Mouse (Mus musculus) myocyte (in vitro differentiated cells): ENCODE measurements around the gene Mafk. TPM values are rescaled to one million over a fixed set of nuclear protein-coding genes. Genes with fewer than 3 reads are reported as not detected.

Experiments used
- H3K27me3 ChIP-seq: one replicate; pipeline ENCODE4 v1.6.1; 2011; ENCODE audit not compliant: control insufficient read depth, insufficient read depth, insufficient read length
- H3K36me3 ChIP-seq: one replicate; pipeline ENCODE4 v1.6.1; 2011; ENCODE audit not compliant: control insufficient read depth, insufficient read depth
- H3K4me2 ChIP-seq: one replicate; pipeline ENCODE4 v1.6.1; 2011; ENCODE audit warnings: low read depth, control low read depth
- H3K4me3 ChIP-seq: one replicate; pipeline ENCODE4 v1.5.1; 2011; ENCODE audit warnings: mild to moderate bottlenecking, control low read depth, moderate library complexity
- H3K79me2 ChIP-seq: one replicate; pipeline ENCODE4 v1.6.1; 2011; ENCODE audit not compliant: control insufficient read depth, insufficient read depth
- H3ac ChIP-seq: one replicate; pipeline ENCODE4 v1.6.1; 2011; ENCODE audit not compliant: control insufficient read depth, insufficient read length
- CEBPB ChIP-seq: IDR thresholded peaks from 2 replicates; pipeline ENCODE4 v1.6.1; 2011; ENCODE audit warnings: mild to moderate bottlenecking, moderate library complexity; ENCODE audit not compliant: poor library complexity, insufficient read depth, severe bottlenecking
- E2F4 ChIP-seq: IDR thresholded peaks from one replicate; pipeline ENCODE4 v1.6.1; 2011; ENCODE audit warnings: mild to moderate bottlenecking, control low read depth, moderate library complexity; ENCODE audit not compliant: insufficient read depth
- MAX ChIP-seq: IDR thresholded peaks from one replicate; pipeline ENCODE4 v1.6.1; 2011; ENCODE audit warnings: low read depth, mild to moderate bottlenecking, control low read depth
- MYOD1 ChIP-seq, 3 experiments: IDR thresholded peaks; one replicate each; pipeline ENCODE4 v1.6.1; 2011; ENCODE audit warnings: control low read depth in 2 of 3, low read depth in 2 of 3, mild to moderate bottlenecking in 2 of 3, moderate library complexity in 1 of 3; ENCODE audit not compliant: insufficient read length in 2 of 3, control insufficient read depth in 1 of 3
- MYOG ChIP-seq, 3 experiments: IDR thresholded peaks; one replicate each; pipeline ENCODE4 v1.6.1; 2011; ENCODE audit warnings: control low read depth in 2 of 3, low read depth in 2 of 3, mild to moderate bottlenecking in 2 of 3; ENCODE audit not compliant: insufficient read length in 2 of 3, control insufficient read depth in 1 of 3, insufficient read depth in 1 of 3
- POLR2A ChIP-seq: IDR thresholded peaks from one replicate; pipeline ENCODE4 v1.6.1; 2011; ENCODE audit warnings: low read depth, mild to moderate bottlenecking, control low read depth, moderate library complexity; ENCODE audit not compliant: insufficient read length
- POLR2AphosphoS2 ChIP-seq: IDR thresholded peaks from one replicate; pipeline ENCODE4 v1.6.1; 2011; ENCODE audit warnings: low read depth, control low read depth; ENCODE audit not compliant: insufficient read length
- REST ChIP-seq: IDR thresholded peaks from one replicate; pipeline ENCODE4 v1.6.1; 2011; ENCODE audit warnings: mild to moderate bottlenecking, control low read depth, moderate library complexity; ENCODE audit not compliant: insufficient read depth, insufficient read length
- SRF ChIP-seq: IDR thresholded peaks from one replicate; pipeline ENCODE4 v1.6.1; 2011; ENCODE audit warnings: low read depth; ENCODE audit not compliant: control insufficient read depth, insufficient read length
- TCF12 ChIP-seq: IDR thresholded peaks from one replicate; pipeline ENCODE4 v1.6.1; 2011; ENCODE audit warnings: mild to moderate bottlenecking, control low read depth; ENCODE audit not compliant: poor library complexity, insufficient read depth, severe bottlenecking
- TCF3 ChIP-seq: IDR thresholded peaks from one replicate; pipeline ENCODE4 v1.6.1; 2011; ENCODE audit warnings: low read depth, control low read depth; ENCODE audit not compliant: insufficient read length
- USF1 ChIP-seq: IDR thresholded peaks from one replicate; pipeline ENCODE4 v1.6.1; 2011; ENCODE audit warnings: low read depth, mild to moderate bottlenecking, control low read depth, moderate library complexity
- polyA plus RNA-seq: library from polyadenylated mRNA; unstranded; fragments of >200 nt; fragmentation: generic; extraction: Trizol; gene quantifications from one replicate; pipeline ENCODE4 v1.2.1, GENCODE M21; 2012; ENCODE audit warnings: missing spikeins

The Mafk gene
- polyA plus RNA-seq, 1 experiment, result 19.8 TPM

DNA sequence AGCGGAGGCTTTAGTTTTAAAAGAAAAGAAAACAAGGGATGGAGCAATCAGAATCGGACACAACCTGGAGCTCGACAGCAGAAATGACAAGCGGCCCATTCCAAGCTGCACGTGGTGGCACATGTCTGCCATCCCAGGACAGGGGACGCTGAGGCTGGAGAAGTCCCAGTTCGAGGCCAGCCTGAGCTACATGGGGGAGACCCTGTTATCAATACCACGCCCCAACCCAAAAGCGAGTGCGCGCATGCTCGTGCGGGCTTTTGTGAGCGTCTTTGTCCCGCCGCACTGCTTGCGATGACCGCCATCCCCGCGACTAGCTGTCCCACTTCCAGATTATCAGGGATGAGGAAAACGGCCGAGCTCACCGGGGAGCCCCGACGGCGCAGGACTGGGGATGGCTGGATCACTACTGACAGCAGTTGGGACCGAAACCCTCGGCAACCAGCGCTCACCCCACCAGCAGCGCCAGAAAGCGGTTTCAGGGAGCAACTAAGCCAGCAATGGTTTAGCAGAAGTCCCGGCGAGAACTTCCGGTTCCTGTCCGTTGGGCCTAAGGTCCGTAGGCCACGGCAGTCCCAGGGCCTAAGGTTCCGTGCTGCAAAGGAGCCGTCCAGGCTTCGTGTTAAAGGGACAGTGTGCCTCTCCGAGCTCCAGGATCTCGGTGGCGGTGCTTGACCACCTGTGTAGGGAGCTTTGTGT, 35.2 kb downstream of the Mafk start, which contains the start of the genes Gm26938 and Psmg3:
Gene Gm26938, minus strand, starts transcription at position 51 of the 699 bp plus-strand sequence.
Gene Psmg3, minus strand, starts transcription at position 529 of the 699 bp plus-strand sequence.
- peak within 1 kb of the TSS; percentile 45 for H3ac ChIP-seq
- TF ChIP-seq POLR2AphosphoS2, result peak; percentile 69
- TF ChIP-seq CEBPB, result no peak
- TF ChIP-seq MAX, result no peak
- TF ChIP-seq REST, result no peak
- no peak for TF ChIP-seq USF1
- TF ChIP-seq E2F4, result peak; percentile 20
- TF ChIP-seq MYOG (IDR thresholded peaks at IDR 0.05; ENCODE audit: control insufficient read depth in 1 of 3, insufficient read depth in 1 of 3, insufficient read length in 2 of 3, low read depth in 2 of 3), result peak in 1 of 3 experiments; percentile 33
- TF ChIP-seq TCF3, result no peak
- peak; percentile 74 for TF ChIP-seq POLR2A

DNA sequence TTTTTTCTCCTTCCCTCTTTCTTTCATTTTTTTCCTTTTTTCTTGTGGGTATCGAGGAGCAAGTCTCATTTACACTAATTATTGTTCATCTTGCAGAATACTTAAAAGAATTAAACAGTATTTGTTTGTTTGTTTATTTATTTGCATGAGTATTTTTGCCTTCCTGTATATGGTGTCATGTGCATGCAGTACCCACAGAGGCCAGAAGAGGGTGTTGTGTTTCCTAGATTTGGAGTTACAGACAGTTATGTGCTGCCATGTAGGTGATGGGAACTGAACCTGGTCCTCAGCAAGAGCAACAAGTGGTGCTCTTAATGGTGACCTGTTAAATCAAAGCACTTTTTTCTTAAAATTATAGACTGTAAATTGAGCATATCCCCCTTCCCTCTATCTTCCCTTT, 36.3 kb downstream of the Mafk start:
- TF ChIP-seq E2F4, result no peak
- TF ChIP-seq TCF12, result no peak
- TF ChIP-seq USF1, result no peak
- TF ChIP-seq POLR2A, result no peak
- TF ChIP-seq TCF3, result no peak
- TF ChIP-seq MYOG (IDR thresholded peaks at IDR 0.05; ENCODE audit: control insufficient read depth in 1 of 3, insufficient read depth in 1 of 3, insufficient read length in 2 of 3, low read depth in 2 of 3), result no peak
- TF ChIP-seq CEBPB, result no peak
- no peak for TF ChIP-seq POLR2AphosphoS2
- no peak for TF ChIP-seq SRF
- TF ChIP-seq MYOD1 (IDR thresholded peaks at IDR 0.05; ENCODE audit: control insufficient read depth in 1 of 3, insufficient read length in 2 of 3, low read depth in 2 of 3), result no peak
- TF ChIP-seq MAX, result no peak
- no peak for TF ChIP-seq REST
- Histone ChIP-seq H3K27me3 (no peaks in the 10 kb centered on the region), H3K79me2 (peaks cover 14% of the 10 kb centered on the region), H3K36me3 (peaks cover 8% of the 10 kb centered on the region), H3ac (no peak overlapping the region), H3K4me3 (no peak overlapping the region), H3K4me2 (no peak overlapping the region)

More for the DNA sequence above, 35.2 kb downstream of the Mafk start, which contains the start of the genes Gm26938 and Psmg3:
- no peaks in the 10 kb centered on the region for H3K27me3 ChIP-seq
- peaks cover 8% of the 10 kb centered on the region for H3K36me3 ChIP-seq
- H3K4me2 ChIP-seq, result peak within 1 kb of the TSS; percentile 87
- H3K4me3 ChIP-seq, result peak within 1 kb of the TSS; percentile 88
- peaks cover 14% of the 10 kb centered on the region for H3K79me2 ChIP-seq

DNA sequence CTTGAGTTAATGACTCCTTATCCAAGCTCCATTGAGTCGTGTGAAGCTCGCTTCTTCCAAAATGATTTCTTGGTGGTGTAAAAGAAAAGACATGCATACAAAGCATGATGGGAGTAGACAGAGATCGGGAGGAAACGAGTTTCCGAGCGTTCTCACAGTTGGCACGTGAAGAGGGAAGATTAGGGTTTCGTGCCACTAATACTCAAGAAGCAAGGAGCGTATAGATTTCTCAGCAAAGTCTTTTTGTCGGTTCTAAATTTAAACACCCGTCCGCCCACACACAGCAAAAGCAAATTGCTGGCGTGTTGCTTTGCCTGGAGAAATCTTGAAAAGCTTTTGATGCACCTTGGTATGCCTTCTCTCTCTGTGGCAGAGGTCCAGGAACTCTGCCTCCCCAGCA, 38.1 kb downstream of the Mafk start:
- TF ChIP-seq POLR2A (no peak), POLR2AphosphoS2 (no peak), MYOD1 (IDR thresholded peaks at IDR 0.05; ENCODE audit: control insufficient read depth in 1 of 3, insufficient read length in 2 of 3, low read depth in 2 of 3) (no peak), MAX (no peak), TCF12 (no peak), SRF (no peak), E2F4 (no peak), TCF3 (no peak), CEBPB (no peak)
- no peak overlapping the region for H3K4me3 ChIP-seq
- peaks cover 14% of the 10 kb centered on the region for H3K79me2 ChIP-seq
- H3K4me2 ChIP-seq, result peak overlapping the region; percentile 25
- no peak overlapping the region for H3ac ChIP-seq
- H3K27me3 ChIP-seq, result no peaks in the 10 kb centered on the region
- no peaks in the 10 kb centered on the region for H3K36me3 ChIP-seq

DNA sequence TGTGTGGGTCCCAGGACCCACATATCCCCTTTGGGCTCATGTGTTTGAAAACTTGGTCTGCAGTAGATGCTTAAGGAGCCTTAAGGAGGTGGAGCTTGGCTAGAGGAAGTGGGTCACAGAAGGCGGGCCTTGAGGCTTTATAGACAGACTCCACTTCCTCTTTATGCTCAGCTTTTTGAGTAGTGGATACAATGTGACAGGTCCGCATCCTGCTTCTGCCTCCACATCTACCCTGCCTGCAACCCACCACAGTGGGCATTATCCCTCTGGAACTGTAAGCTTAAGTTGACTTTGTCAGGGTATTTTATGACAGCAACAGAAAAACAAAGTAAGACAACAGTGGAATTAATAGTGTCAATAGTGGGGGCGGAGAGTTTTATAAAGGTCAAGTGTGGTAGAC, 39.4 kb downstream of the Mafk start:
- TF ChIP-seq POLR2AphosphoS2, result no peak
- TF ChIP-seq MAX, result no peak
- TF ChIP-seq CEBPB, result no peak
- TF ChIP-seq SRF, result no peak
- no peak for TF ChIP-seq MYOG (IDR thresholded peaks at IDR 0.05; ENCODE audit: control insufficient read depth in 1 of 3, insufficient read depth in 1 of 3, insufficient read length in 2 of 3, low read depth in 2 of 3)
- peak overlapping the region; percentile 6 for H3K4me2 ChIP-seq

DNA sequence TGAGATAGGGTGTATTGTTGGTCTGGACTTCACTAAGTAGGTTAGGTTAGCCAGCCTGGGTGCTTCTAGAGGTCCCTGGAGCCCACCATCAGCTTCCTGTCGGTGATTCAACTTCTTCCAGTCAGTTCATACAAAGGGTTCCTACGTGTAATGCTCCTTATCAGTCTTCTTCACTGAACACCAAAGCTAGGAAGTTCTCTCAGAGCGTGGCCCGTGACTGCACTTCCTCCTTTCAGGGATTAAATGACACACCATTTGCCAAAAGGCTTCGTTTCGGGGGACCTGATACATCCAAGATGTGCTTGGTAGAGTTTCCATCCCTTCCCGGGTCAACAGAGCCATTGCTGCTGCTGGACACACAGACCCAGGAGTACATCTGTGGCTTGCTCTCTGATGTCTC, 40.8 kb downstream of the Mafk start:
- Histone ChIP-seq H3K79me2 (no peaks in the 10 kb centered on the region), H3K36me3 (no peaks in the 10 kb centered on the region), H3K4me2 (no peak overlapping the region), H3K4me3 (no peak overlapping the region), H3ac (no peak overlapping the region), H3K27me3 (peaks cover 18% of the 10 kb centered on the region)
- TF ChIP-seq MYOD1 (IDR thresholded peaks at IDR 0.05; ENCODE audit: control insufficient read depth in 1 of 3, insufficient read length in 2 of 3, low read depth in 2 of 3) (no peak), E2F4 (no peak), MAX (no peak), MYOG (IDR thresholded peaks at IDR 0.05; ENCODE audit: control insufficient read depth in 1 of 3, insufficient read depth in 1 of 3, insufficient read length in 2 of 3, low read depth in 2 of 3) (no peak), REST (no peak), POLR2AphosphoS2 (no peak), SRF (no peak), CEBPB (no peak), USF1 (no peak), TCF12 (no peak), POLR2A (no peak), TCF3 (no peak)

More for the DNA sequence above, 39.4 kb downstream of the Mafk start:
- Histone ChIP-seq H3K27me3 (peaks cover 8% of the 10 kb centered on the region), H3K4me3 (no peak overlapping the region), H3K36me3 (no peaks in the 10 kb centered on the region), H3ac (no peak overlapping the region), H3K79me2 (peaks cover 8% of the 10 kb centered on the region)
